Mouse (Mus musculus) CH12.LX (cell line): ENCODE results near the gene Slamf6. TPM values are rescaled to one million over a fixed set of nuclear protein-coding genes. Genes with fewer than 3 reads are reported as not detected.

Source experiments
- DNase-seq: peaks from one replicate; pipeline ENCODE4 v3.0.0-alpha.2; 2013; ENCODE audit errors: extremely low read depth
- H3K27ac ChIP-seq: 2 replicates; pipeline ENCODE4 v1.5.1; 2012; ENCODE audit warnings: low read depth, mild to moderate bottlenecking, control low read depth, moderate library complexity; ENCODE audit not compliant: insufficient read depth
- H3K27me3 ChIP-seq: replicated peaks from 2 replicates; pipeline ENCODE3; 2012; ENCODE audit warnings: inconsistent platforms
- H3K36me3 ChIP-seq, 2 experiments: replicated peaks in 1 of 2; 2 replicates each; pipeline versions ENCODE3 to v1.6.1; 2012; ENCODE audit warnings: inconsistent platforms in 1 of 2, low read length in 1 of 2, mild to moderate bottlenecking in 1 of 2, mixed read lengths in 1 of 2, moderate library complexity in 1 of 2; ENCODE audit not compliant: control insufficient read depth in 1 of 2, insufficient read depth in 1 of 2
- H3K4me1 ChIP-seq, 2 experiments: 2 replicates each; pipeline ENCODE4 v1.6.1; 2012; ENCODE audit warnings: inconsistent platforms in 1 of 2, moderate library complexity in 1 of 2; ENCODE audit not compliant: insufficient read depth in 2 of 2, control insufficient read depth in 1 of 2
- H3K4me2 ChIP-seq: 2 replicates; pipeline ENCODE4 v1.6.1; 2012; ENCODE audit warnings: low read depth, mild to moderate bottlenecking, control low read depth; ENCODE audit not compliant: poor library complexity, insufficient read depth, severe bottlenecking
- H3K4me3 ChIP-seq, 3 experiments: fragments of 150-350 bp in 1 of 3; sonication (generic) in 1 of 3; replicated peaks in 1 of 3; 2 replicates each; pipeline versions ENCODE3 to v1.5.1; 2011 to 2012; ENCODE audit warnings: low read depth in 2 of 3, low read length in 2 of 3, mild to moderate bottlenecking in 2 of 3, moderate library complexity in 2 of 3, control low read depth in 1 of 3, improper control_type of control experiment in 1 of 3, inconsistent platforms in 1 of 3, mixed read lengths in 1 of 3; ENCODE audit not compliant: poor library complexity in 1 of 3
- H3K79me2 ChIP-seq: replicated peaks from 2 replicates; pipeline ENCODE4 v1.6.1; 2012; ENCODE audit warnings: mild to moderate bottlenecking, moderate library complexity; ENCODE audit not compliant: control insufficient read depth, poor library complexity, insufficient read depth, severe bottlenecking; ENCODE audit errors: extremely low read depth
- H3K9ac ChIP-seq: 2 replicates; pipeline ENCODE4 v1.6.1; 2012; ENCODE audit warnings: low read depth, mild to moderate bottlenecking, control low read depth, moderate library complexity; ENCODE audit not compliant: insufficient read depth
- H3K9me3 ChIP-seq: replicated peaks from 2 replicates; pipeline ENCODE3; 2012; ENCODE audit warnings: low read length, inconsistent platforms, mixed read lengths
- CHD1 ChIP-seq: IDR thresholded peaks from 2 replicates; pipeline ENCODE4 v1.6.1; 2012; ENCODE audit warnings: low read depth, low read length, improper control_type of control experiment, inconsistent platforms
- CHD2 ChIP-seq: IDR thresholded peaks from 2 replicates; pipeline ENCODE4 v1.6.1; 2011; ENCODE audit warnings: low read length, improper control_type of control experiment
- CTCF ChIP-seq, 2 experiments: IDR thresholded peaks in 1 of 2; conservative IDR thresholded peaks in 1 of 2; 2 replicates each; pipeline ENCODE4 v1.5.1; 2011 to 2012; ENCODE audit warnings: low read depth in 2 of 2, low read length in 2 of 2, improper control_type of control experiment in 1 of 2, inconsistent platforms in 1 of 2, mild to moderate bottlenecking in 1 of 2, moderate library complexity in 1 of 2
- E2F4 ChIP-seq: IDR thresholded peaks from 2 replicates; pipeline ENCODE4 v1.6.1; 2011; ENCODE audit warnings: low read depth, low read length, improper control_type of control experiment; ENCODE audit not compliant: insufficient replicate concordance
- ELF1 ChIP-seq: IDR thresholded peaks from 2 replicates; pipeline ENCODE4 v1.6.1; 2014; ENCODE audit warnings: low read depth, mild to moderate bottlenecking, inconsistent platforms, low read length, improper control_type of control experiment
- EP300 ChIP-seq: IDR thresholded peaks from 2 replicates; pipeline ENCODE4 v1.6.1; 2011; ENCODE audit warnings: low read length, improper control_type of control experiment
- ETS1 ChIP-seq: conservative IDR thresholded peaks from 2 replicates; pipeline ENCODE4 v1.6.1; 2012; ENCODE audit warnings: low read depth, mild to moderate bottlenecking, inconsistent platforms, low read length, improper control_type of control experiment, moderate library complexity
- GABPA ChIP-seq: IDR thresholded peaks from 2 replicates; pipeline ENCODE4 v1.6.1; 2012; ENCODE audit warnings: low read depth, low read length, improper control_type of control experiment, inconsistent platforms; ENCODE audit not compliant: insufficient replicate concordance
- JUN ChIP-seq: IDR thresholded peaks from 2 replicates; pipeline ENCODE4 v1.6.1; 2011; ENCODE audit warnings: low read depth, mild to moderate bottlenecking, low read length, improper control_type of control experiment, moderate library complexity; ENCODE audit not compliant: insufficient read depth
- KAT2A ChIP-seq: IDR thresholded peaks from 2 replicates; pipeline ENCODE4 v1.6.1; 2012; ENCODE audit warnings: low read length, improper control_type of control experiment, inconsistent platforms; ENCODE audit not compliant: insufficient replicate concordance
- MAFK ChIP-seq: IDR thresholded peaks from 2 replicates; pipeline ENCODE4 v1.6.1; 2011; ENCODE audit warnings: low read length, improper control_type of control experiment; ENCODE audit not compliant: insufficient replicate concordance
- MAX ChIP-seq: IDR thresholded peaks from 2 replicates; pipeline ENCODE4 v1.6.1; 2011; ENCODE audit warnings: low read length, improper control_type of control experiment
- MXI1 ChIP-seq: IDR thresholded peaks from 2 replicates; pipeline ENCODE4 v1.6.1; 2011; ENCODE audit warnings: mild to moderate bottlenecking, low read depth, low read length, improper control_type of control experiment
- MYC ChIP-seq: IDR thresholded peaks from 2 replicates; pipeline ENCODE4 v1.6.1; 2011; ENCODE audit warnings: low read depth, mild to moderate bottlenecking, improper control_type of control experiment, low read length
- NRF1 ChIP-seq: IDR thresholded peaks from 2 replicates; pipeline ENCODE4 v1.6.1; 2014; ENCODE audit warnings: low read depth, mild to moderate bottlenecking, inconsistent platforms, low read length, improper control_type of control experiment, moderate library complexity
- PAX5 ChIP-seq: IDR thresholded peaks from 2 replicates; pipeline ENCODE4 v1.6.1; 2012; ENCODE audit warnings: low read length, inconsistent platforms, mixed read lengths
- POLR2A ChIP-seq: IDR thresholded peaks from 2 replicates; pipeline ENCODE4 v1.6.1; 2011; ENCODE audit warnings: low read depth, mild to moderate bottlenecking, improper control_type of control experiment, low read length
- SIN3A ChIP-seq: IDR thresholded peaks from 2 replicates; pipeline ENCODE4 v1.6.1; 2012; ENCODE audit warnings: low read length, improper control_type of control experiment, inconsistent platforms
- TBP ChIP-seq: conservative IDR thresholded peaks from 2 replicates; pipeline ENCODE4 v1.6.1; 2011; ENCODE audit warnings: low read depth, low read length, improper control_type of control experiment
- USF1 ChIP-seq: IDR thresholded peaks from 2 replicates; pipeline ENCODE4 v1.6.1; 2014; ENCODE audit warnings: low read depth, mild to moderate bottlenecking, inconsistent platforms, low read length, improper control_type of control experiment
- ZC3H11A ChIP-seq: IDR thresholded peaks from 2 replicates; pipeline ENCODE4 v1.6.1; 2012; ENCODE audit warnings: low read depth, mild to moderate bottlenecking, inconsistent platforms, low read length, improper control_type of control experiment
- ZKSCAN1 ChIP-seq: IDR thresholded peaks from 2 replicates; pipeline ENCODE4 v1.6.1; 2012; ENCODE audit warnings: low read depth, inconsistent platforms, low read length, improper control_type of control experiment, borderline replicate concordance
- ZNF384 ChIP-seq: IDR thresholded peaks from 2 replicates; pipeline ENCODE4 v1.6.1; 2012; ENCODE audit warnings: low read depth, low read length, improper control_type of control experiment, inconsistent platforms
- dilution Hi-C: fragments of 300-500 bp; cut with MboI; formaldehyde crosslinking; loops from 2 replicates; pipeline ENCODE4 v1.14.3; 2020; ENCODE audit warnings: low sequenced_read_pairs; ENCODE audit not compliant: extremely low pct_unique_long_range_greater_than_20kb, extremely low pct_ligation_motif_present
- in situ Hi-C: fragments of 300-500 bp; cut with MboI; formaldehyde crosslinking; loops from 3 replicates; pipeline ENCODE4 v1.14.3; 2019; ENCODE audit warnings: low sequenced_read_pairs, low pct_ligation_motif_present, low pct_unique_long_range_greater_than_20kb, mixed read lengths
- polyA plus RNA-seq: library from polyadenylated mRNA; unstranded; fragments of >175 nt; gene quantifications from 2 replicates; pipeline ENCODE4 v1.2.1, GENCODE M21; 2012; ENCODE audit warnings: low read depth; ENCODE audit not compliant: insufficient read length
- total RNA-seq, 2 experiments: library from RNA; depleted of rRNA; stranded (reverse); fragments of 300-350 nt in 1 of 2; fragments of >200 nt in 1 of 2; gene quantifications; 2 replicates each; pipeline ENCODE4 v1.2.3; 2012 to 2014

Slamf6 gene
- total and polyA plus RNA-seq, 3 experiments = 50.9 to 180 (median 127) TPM

DNA sequence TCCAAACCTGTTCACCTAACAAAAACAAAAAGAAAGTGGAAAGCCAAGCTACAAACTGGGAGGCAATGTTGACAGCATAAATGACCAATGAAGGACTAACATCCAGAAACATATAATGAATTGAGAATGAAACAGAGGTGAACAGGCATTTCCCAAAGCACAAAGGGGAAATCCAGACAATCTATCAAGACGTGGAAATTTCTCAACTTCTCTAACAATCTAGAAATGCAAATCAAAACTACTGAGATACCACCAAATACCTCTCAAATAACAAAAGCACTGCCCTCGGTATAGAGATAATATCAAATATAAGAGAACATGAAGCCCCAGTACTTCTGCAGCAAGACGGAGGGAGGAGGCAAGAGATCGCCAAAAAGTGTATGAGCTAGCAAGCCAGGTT, 65.4 kb downstream of the Slamf6 start:
- Histone ChIP-seq H3K9ac (peak overlapping the region; percentile 40; the same call in 1 of the 2 replicates), H3K4me1 (peaks cover 18 to 48% of the 10 kb centered on the region in 2 experiments), H3K4me3 (no peak overlapping the region), H3K79me2 (no peaks in the 10 kb centered on the region), H3K9me3 (peaks cover 3% of the 10 kb centered on the region), H3K27ac (peak overlapping the region; percentile 58; the same call in 1 of the 2 replicates), H3K4me2 (peak overlapping the region; percentile 97), H3K27me3 (no peaks in the 10 kb centered on the region), H3K36me3 (no peaks in the 10 kb centered on the region)
- TF ChIP-seq TBP (0 out of 2 replicates have a peak, but pooled peaks have one; percentile 7), ZC3H11A (no peak)
- peak; percentile 44 for DNase-seq
- in situ Hi-C loops (no loop called here), dilution Hi-C loops (no loop called here)

DNA sequence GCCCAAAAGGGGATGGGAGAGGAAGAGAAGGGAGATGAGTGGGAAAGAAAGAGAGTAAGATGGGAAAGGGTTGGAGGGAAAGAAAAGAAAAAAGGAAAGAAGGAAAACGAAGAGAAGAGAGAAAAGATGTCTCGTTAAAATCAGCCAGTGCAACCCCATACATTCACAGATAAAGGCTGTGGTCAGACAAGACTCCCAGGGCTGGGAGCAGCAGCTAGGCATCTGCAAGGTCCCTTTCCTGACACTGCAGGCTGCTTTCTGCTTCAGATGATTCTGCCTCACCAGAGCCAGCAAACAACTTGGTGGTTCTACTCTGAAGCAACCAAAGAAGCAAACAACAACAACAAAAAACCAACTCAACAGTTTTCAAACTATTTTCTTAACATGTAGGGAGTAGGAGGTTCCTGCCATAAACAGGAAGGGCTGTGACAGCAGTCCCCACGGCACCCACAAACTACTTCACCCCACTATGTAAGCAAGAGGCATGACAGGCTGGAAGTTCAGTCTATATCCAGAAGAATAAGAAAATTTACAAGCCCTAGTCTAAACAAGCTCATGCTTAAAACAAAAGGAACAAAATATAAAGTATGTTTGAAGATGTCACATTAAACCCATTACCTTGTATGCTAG, 66.2 kb downstream of the Slamf6 start:
- Histone ChIP-seq H3K27ac (peak overlapping the region; percentile 58; the same call in 1 of the 2 replicates), H3K36me3 (no peaks in the 10 kb centered on the region), H3K9ac (0 out of 2 replicates have a peak overlapping the region, but pooled peaks have one; percentile 40), H3K79me2 (no peaks in the 10 kb centered on the region), H3K4me3 (no peak overlapping the region), H3K4me2 (peak overlapping the region; percentile 97), H3K27me3 (no peaks in the 10 kb centered on the region), H3K9me3 (peaks cover 3% of the 10 kb centered on the region), H3K4me1 (peaks cover 18 to 48% of the 10 kb centered on the region in 2 experiments)
- in situ Hi-C loops (no loop called here), dilution Hi-C loops (no loop called here)
- DNase-seq = no peak
- TF ChIP-seq ETS1 (no peak), SIN3A (no peak)

DNA sequence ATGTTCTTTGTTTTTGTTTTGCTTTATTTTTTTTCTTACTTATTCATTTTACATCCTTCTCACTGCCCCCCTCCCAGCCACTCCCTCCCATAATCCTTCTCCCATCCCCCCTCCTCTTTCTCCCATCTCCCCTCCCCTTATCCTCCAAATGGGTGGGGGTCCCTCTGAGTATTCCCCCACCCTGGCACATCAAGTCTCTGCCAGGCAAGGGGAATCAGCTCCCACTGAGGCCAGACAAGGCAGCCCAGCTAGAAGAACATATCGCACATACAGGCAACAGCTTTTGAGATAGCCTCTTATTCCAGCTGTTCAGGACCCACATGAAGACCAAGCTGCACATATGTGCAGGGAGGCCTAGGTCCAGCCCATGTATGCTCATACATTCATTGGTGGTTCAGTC, 66.8 kb downstream of the Slamf6 start:
- in situ Hi-C loops = no loop called here
- Histone ChIP-seq H3K9me3 (peaks cover 3% of the 10 kb centered on the region), H3K4me3 (no peak overlapping the region), H3K27me3 (no peaks in the 10 kb centered on the region), H3K4me2 (no peak overlapping the region), H3K79me2 (no peaks in the 10 kb centered on the region), H3K4me1 (peaks cover 18 to 45% of the 10 kb centered on the region in 2 experiments), H3K36me3 (no peaks in the 10 kb centered on the region), H3K27ac (no peak overlapping the region), H3K9ac (no peak overlapping the region)
- DNase-seq = no peak
- dilution Hi-C loops = no loop called here
- TF ChIP-seq ZKSCAN1 = no peak
- no peak for TF ChIP-seq CHD2
- TF ChIP-seq MYC = no peak
- TF ChIP-seq MAFK = no peak
- TF ChIP-seq POLR2A = no peak
- no peak for TF ChIP-seq NRF1
- no peak for TF ChIP-seq PAX5
- TF ChIP-seq ELF1 = no peak
- no peak for TF ChIP-seq CHD1
- no peak for TF ChIP-seq MAX
- TF ChIP-seq GABPA = no peak
- TF ChIP-seq CTCF (conservative IDR thresholded peaks at IDR 0.05 in 1 of 2, IDR thresholded peaks at IDR 0.05 in 1 of 2; ENCODE audit: low read depth in 2 of 2, low read length in 2 of 2) = no peak
- no peak for TF ChIP-seq MXI1
- no peak for TF ChIP-seq E2F4
- no peak for TF ChIP-seq USF1
- TF ChIP-seq ZNF384 = no peak
- TF ChIP-seq EP300 = no peak
- TF ChIP-seq KAT2A = no peak
- no peak for TF ChIP-seq ZC3H11A
- no peak for TF ChIP-seq JUN
